Mouse (Mus musculus): ENCODE data around the gene Itpa.

DNA sequence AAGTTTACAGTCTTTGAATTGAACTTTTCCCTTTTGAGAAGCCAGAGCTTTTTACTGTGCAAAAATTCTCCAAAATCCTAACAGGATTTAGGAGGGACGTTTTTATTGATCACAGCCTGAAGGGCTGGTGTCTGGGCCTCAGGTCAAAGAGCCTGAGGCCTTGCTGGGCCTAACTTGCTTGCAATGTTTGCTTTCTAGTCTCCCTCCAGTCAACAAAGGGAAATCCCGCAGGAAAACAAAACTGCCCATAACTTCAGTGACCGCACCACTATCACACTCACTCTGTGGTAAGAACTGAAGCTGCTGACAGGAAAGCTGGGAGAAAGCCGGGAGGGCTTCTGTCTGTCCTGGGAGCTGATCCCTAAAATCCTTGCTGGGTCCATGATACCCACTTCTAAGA lies 39.2 kb downstream of the Itpa start:
- TF ChIP-seq POLR2A (IDR thresholded peaks at IDR 0.05; ENCODE audit: insufficient read depth, low read length) (no peak), CTCF (IDR thresholded peaks at IDR 0.05; ENCODE audit: low read depth, low read length) (no peak), EP300 (IDR thresholded peaks at IDR 0.05; ENCODE audit: insufficient read depth, low read depth, low read length) (no peak)
